Mouse (Mus musculus): ENCODE measurements around the gene Cdc14a. TPM values are rescaled to one million over a fixed set of nuclear protein-coding genes. Genes with fewer than 3 reads are reported as not detected.
A peak's percentile ranks its signal among the peaks of the same experiment; 100 is the strongest.

Cdc14a gene
- total and polyA plus RNA-seq, 2 experiments from 2014 or later, result 3.1 to 4.1 TPM

- Histone ChIP-seq H3K9ac (no peak overlapping the region), H3K27ac (ENCODE audit: low read depth, low read length) (no peak overlapping the region), H3K9me3 (ENCODE audit: low read length) (no peaks in the 10 kb centered on the region), H3K36me3 (ENCODE audit: insufficient read depth) (no peaks in the 10 kb centered on the region), H3K27me3 (ENCODE audit: insufficient read depth, low read length) (no peaks in the 10 kb centered on the region), H3K4me1 (ENCODE audit: insufficient read depth) (peaks cover 4% of the 10 kb centered on the region; the same call in 1 of the 2 replicates), H3K4me3 (ENCODE audit: low read depth, low read length) (no peak overlapping the region), H3K4me2 (ENCODE audit: low read depth) (no peak overlapping the region)
- whole genome bisulfite sequencing, result 91% methylated on average over 6 of the region's 6 CpGs
- DNase-seq, result no peak
- no peak for ATAC-seq
- no peak for TF ChIP-seq CTCF (IDR thresholded peaks at IDR 0.05; ENCODE audit: low read depth)
Measured at GRCm38 (mm10) chr3:116425901-116426300, 2.1 kb upstream of the Cdc14a start.

GRCm38 (mm10) chr3:116424973-116425284 lies 1.1 kb upstream of the Cdc14a start:
- H3K27ac ChIP-seq (ENCODE audit: low read depth, low read length), result peak overlapping the region; percentile 82

GRCm38 (mm10) chr3:116424160-116424972 lies 534 bp upstream of the Cdc14a start:
- peak; percentile 83 for DNase-seq
- under 1% methylated on average over 32 of the region's 32 CpGs for WGBS
- peak; percentile 23 for ATAC-seq

More at GRCm38 (mm10) chr3:116424973-116425284, 1.1 kb upstream of the Cdc14a start:
- TF ChIP-seq CTCF (IDR thresholded peaks at IDR 0.05; ENCODE audit: low read depth), result peak; percentile 74
- Histone ChIP-seq H3K4me1 (ENCODE audit: insufficient read depth) (peaks cover 4% of the 10 kb centered on the region; the same call in 1 of the 2 replicates), H3K9me3 (ENCODE audit: low read length) (no peaks in the 10 kb centered on the region), H3K4me3 (ENCODE audit: low read depth, low read length) (peak overlapping the region; percentile 82), H3K36me3 (ENCODE audit: insufficient read depth) (no peaks in the 10 kb centered on the region), H3K9ac (peak overlapping the region; percentile 69), H3K27me3 (ENCODE audit: insufficient read depth, low read length) (no peaks in the 10 kb centered on the region), H3K4me2 (ENCODE audit: low read depth) (peak overlapping the region; percentile 98)
- WGBS, result under 1% methylated on average over 11 of the region's 11 CpGs
- DNase-seq (peak; percentile 87), ATAC-seq (peak; percentile 71)

GRCm38 (mm10) chr3:116422795-116423352 lies 958 bp downstream of the Cdc14a start:
- Histone ChIP-seq H3K9me3 (ENCODE audit: low read length) (no peaks in the 10 kb centered on the region), H3K4me3 (ENCODE audit: low read depth, low read length) (peak overlapping the region; percentile 82), H3K27me3 (ENCODE audit: insufficient read depth, low read length) (no peaks in the 10 kb centered on the region), H3K4me2 (ENCODE audit: low read depth) (peak overlapping the region; percentile 98), H3K9ac (peak overlapping the region; percentile 69), H3K27ac (ENCODE audit: low read depth, low read length) (peak overlapping the region; percentile 82), H3K36me3 (ENCODE audit: insufficient read depth) (no peaks in the 10 kb centered on the region), H3K4me1 (ENCODE audit: insufficient read depth) (peaks cover 4% of the 10 kb centered on the region; the same call in 1 of the 2 replicates)
- peak; percentile 65 for TF ChIP-seq CTCF (IDR thresholded peaks at IDR 0.05; ENCODE audit: low read depth)
- ATAC-seq, result peak; percentile 53
- WGBS, result 0% methylated on average over 23 of the region's 23 CpGs
- DNase-seq, result peak; percentile 79

More at GRCm38 (mm10) chr3:116424160-116424972, 534 bp upstream of the Cdc14a start:
- Histone ChIP-seq H3K4me1 (ENCODE audit: insufficient read depth) (peaks cover 4% of the 10 kb centered on the region; the same call in 1 of the 2 replicates), H3K9me3 (ENCODE audit: low read length) (no peaks in the 10 kb centered on the region), H3K4me3 (ENCODE audit: low read depth, low read length) (peak overlapping the region; percentile 82), H3K27ac (ENCODE audit: low read depth, low read length) (peak overlapping the region; percentile 82), H3K4me2 (ENCODE audit: low read depth) (peak overlapping the region; percentile 98), H3K36me3 (ENCODE audit: insufficient read depth) (no peaks in the 10 kb centered on the region), H3K9ac (peak overlapping the region; percentile 69), H3K27me3 (ENCODE audit: insufficient read depth, low read length) (no peaks in the 10 kb centered on the region)
- no peak for TF ChIP-seq CTCF (IDR thresholded peaks at IDR 0.05; ENCODE audit: low read depth)

GRCm38 (mm10) chr3:116422074-116422473 lies 1.8 kb downstream of the Cdc14a start:
- DNase-seq (no peak), ATAC-seq (no peak)
- peak overlapping the region; percentile 98 for H3K4me2 ChIP-seq (ENCODE audit: low read depth)
- peak overlapping the region; percentile 82 for H3K4me3 ChIP-seq (ENCODE audit: low read depth, low read length)
- H3K4me1 ChIP-seq (ENCODE audit: insufficient read depth), result peaks cover 4% of the 10 kb centered on the region; the same call in 1 of the 2 replicates
- H3K9ac ChIP-seq, result peak overlapping the region; percentile 6; the same call in 1 of the 2 replicates
- H3K36me3 ChIP-seq (ENCODE audit: insufficient read depth), result no peaks in the 10 kb centered on the region
- no peaks in the 10 kb centered on the region for H3K27me3 ChIP-seq (ENCODE audit: insufficient read depth, low read length)
- TF ChIP-seq CTCF (IDR thresholded peaks at IDR 0.05; ENCODE audit: low read depth), result no peak
- H3K27ac ChIP-seq (ENCODE audit: low read depth, low read length), result no peak overlapping the region
- H3K9me3 ChIP-seq (ENCODE audit: low read length), result no peaks in the 10 kb centered on the region
- WGBS, result 13% methylated on average over 8 of the region's 8 CpGs

- WGBS, result 13% methylated on average over 6 of the region's 6 CpGs
- no peak overlapping the region for H3K4me3 ChIP-seq (ENCODE audit: low read depth, low read length)
- no peak overlapping the region for H3K27ac ChIP-seq (ENCODE audit: low read depth, low read length)
- H3K4me2 ChIP-seq (ENCODE audit: low read depth), result no peak overlapping the region
- no peaks in the 10 kb centered on the region for H3K27me3 ChIP-seq (ENCODE audit: insufficient read depth, low read length)
- ATAC-seq (no peak), DNase-seq (no peak)
- H3K9me3 ChIP-seq (ENCODE audit: low read length), result no peaks in the 10 kb centered on the region
- peaks cover 4% of the 10 kb centered on the region; the same call in 1 of the 2 replicates for H3K4me1 ChIP-seq (ENCODE audit: insufficient read depth)
- H3K9ac ChIP-seq, result no peak overlapping the region
- TF ChIP-seq CTCF (IDR thresholded peaks at IDR 0.05; ENCODE audit: low read depth), result no peak
- no peaks in the 10 kb centered on the region for H3K36me3 ChIP-seq (ENCODE audit: insufficient read depth)
Measured at GRCm38 (mm10) chr3:116421121-116421520, 2.7 kb downstream of the Cdc14a start.

GRCm38 (mm10) chr3:116419791-116420190 lies 4.0 kb downstream of the Cdc14a start:
- Histone ChIP-seq H3K27ac (ENCODE audit: low read depth, low read length) (no peak overlapping the region), H3K36me3 (ENCODE audit: insufficient read depth) (no peaks in the 10 kb centered on the region), H3K4me2 (ENCODE audit: low read depth) (no peak overlapping the region), H3K27me3 (ENCODE audit: insufficient read depth, low read length) (no peaks in the 10 kb centered on the region), H3K9me3 (ENCODE audit: low read length) (no peaks in the 10 kb centered on the region), H3K9ac (no peak overlapping the region), H3K4me1 (ENCODE audit: insufficient read depth) (peaks cover 4% of the 10 kb centered on the region; the same call in 1 of the 2 replicates), H3K4me3 (ENCODE audit: low read depth, low read length) (no peak overlapping the region)
- TF ChIP-seq CTCF (IDR thresholded peaks at IDR 0.05; ENCODE audit: low read depth), result no peak
- 85% methylated on average over 11 of the region's 11 CpGs for WGBS
- DNase-seq (no peak), ATAC-seq (no peak)

All from forebrain, postnatal 0 days (tissue).